Mouse (Mus musculus) intestine, postnatal 0 days (tissue): Measurements from ENCODE around the gene Ifitm1. TPM values are rescaled to one million over a fixed set of nuclear protein-coding genes. Genes with fewer than 3 reads are reported as not detected.
"Not testable (repeated sequence)": the region's sequence is repeated elsewhere in the genome, so short reads cannot be mapped to it uniquely, and the experiment has no call there.

ENCODE experiments used
- ATAC-seq: fragments of 200-750 bp; cut with Nextera tagmentation; 2 replicates; pipeline ENCODE4 v1.8.0; 2017; ENCODE audit warnings: mild to moderate bottlenecking, moderate TSS enrichment, moderate library complexity
- H3K27ac ChIP-seq: fragments of 300-500 bp; sonication (generic); 2 replicates; pipeline ENCODE4 v1.5.1; 2014; ENCODE audit warnings: mild to moderate bottlenecking, low read depth, low read length, moderate library complexity
- H3K27me3 ChIP-seq: fragments of 300-500 bp; sonication (generic); replicated peaks from 2 replicates; pipeline ENCODE4 v1.6.1; 2014; ENCODE audit warnings: low read length, mixed read lengths; ENCODE audit not compliant: control insufficient read depth, insufficient read depth
- H3K36me3 ChIP-seq: fragments of 300-500 bp; sonication (generic); 2 replicates; pipeline ENCODE4 v1.6.1; 2014; ENCODE audit warnings: mild to moderate bottlenecking, moderate library complexity; ENCODE audit not compliant: control insufficient read depth, insufficient read depth
- H3K4me1 ChIP-seq: fragments of 300-500 bp; sonication (generic); replicated peaks from 2 replicates; pipeline ENCODE4 v1.6.1; 2014; ENCODE audit warnings: antibody characterized with exemption, low read length, mixed read lengths; ENCODE audit not compliant: control insufficient read depth, insufficient read depth
- H3K4me2 ChIP-seq: fragments of 300-500 bp; sonication (generic); replicated peaks from 2 replicates; pipeline ENCODE4 v1.6.1; 2014; ENCODE audit warnings: low read depth, mild to moderate bottlenecking, moderate library complexity
- H3K4me3 ChIP-seq: fragments of 300-500 bp; sonication (generic); 2 replicates; pipeline ENCODE4 v1.5.1; 2014; ENCODE audit warnings: low read depth, low read length
- H3K9ac ChIP-seq: fragments of 300-500 bp; sonication (generic); 2 replicates; pipeline ENCODE4 v1.6.1; 2014; ENCODE audit warnings: mild to moderate bottlenecking, low read depth, low read length
- H3K9me3 ChIP-seq: fragments of 300-500 bp; sonication (generic); 2 replicates; pipeline ENCODE4 v1.6.1; 2016; ENCODE audit warnings: mixed run types; ENCODE audit not compliant: control insufficient read depth
- CTCF ChIP-seq: sonication (generic); IDR thresholded peaks from 2 replicates; pipeline ENCODE4 v1.5.1; 2016; ENCODE audit warnings: low read depth, mild to moderate bottlenecking, control low read depth, antibody characterized with exemption, moderate library complexity
- WGBS: fragments of 180-500 bp; shearing (Covaris S2); extraction: QIAGEN DNeasy Blood & Tissue Kit; methylation state at CpG from one replicate; pipeline ENCODE4 v1.1.7; 2014; 5-methylcytosine and 5-hydroxymethylcytosine counted together
- polyA plus RNA-seq: library from polyadenylated mRNA; unstranded; fragments of >200 nt; fragmentation: Nextera tagmentation; extraction: Ambion mirVana; gene quantifications from 2 replicates; pipeline ENCODE4 v1.2.1, GENCODE M21; 2015

Ifitm1 gene
- polyA plus RNA-seq, 1 experiment from 2014 or later: 133 TPM

DNA sequence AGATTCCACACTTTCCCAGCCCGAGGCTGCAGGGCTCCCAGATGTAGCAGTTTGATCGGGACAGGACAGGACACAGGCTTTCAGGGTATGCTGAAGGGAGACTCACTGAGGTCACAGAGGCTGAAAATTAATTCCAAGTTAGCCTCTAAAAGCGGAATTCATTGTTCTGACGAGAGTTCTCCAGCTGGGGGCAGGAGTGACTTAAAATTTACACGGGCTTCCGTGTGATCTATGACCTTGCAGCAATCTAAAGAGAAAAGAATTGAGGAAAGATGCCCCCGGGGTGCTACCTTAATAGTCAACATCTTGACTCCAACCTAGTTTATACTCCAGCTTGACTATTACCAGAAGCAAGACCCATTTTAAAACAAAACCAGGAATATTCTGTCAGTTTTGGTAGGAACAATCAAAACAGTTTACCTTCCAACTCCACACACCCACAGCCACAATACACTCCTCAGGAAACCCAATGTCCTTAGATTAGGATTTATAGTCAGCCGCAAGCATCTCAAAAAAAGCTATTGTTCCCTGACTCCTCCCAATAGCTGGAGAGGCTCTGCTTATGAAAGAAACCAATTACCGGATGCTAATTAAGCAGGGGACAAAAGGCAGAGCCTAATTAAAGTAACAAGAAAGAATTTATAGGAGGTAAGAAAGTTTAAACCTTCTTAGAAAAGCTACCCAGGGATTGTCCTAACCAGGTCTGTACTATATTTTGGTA lies 7.7 kb upstream of the Ifitm1 start:
- Histone ChIP-seq H3K9ac (no peak overlapping the region), H3K27me3 (no peaks in the 10 kb centered on the region), H3K27ac (no peak overlapping the region), H3K9me3 (no peaks in the 10 kb centered on the region), H3K4me3 (no peak overlapping the region), H3K4me2 (no peak overlapping the region), H3K36me3 (no peaks in the 10 kb centered on the region), H3K4me1 (no peaks in the 10 kb centered on the region; the same call in 1 of the 2 replicates)
- WGBS: 12% methylated on average over 9 of the region's 9 CpGs
- no peak for ATAC-seq
- peak; percentile 71 for TF ChIP-seq CTCF

DNA sequence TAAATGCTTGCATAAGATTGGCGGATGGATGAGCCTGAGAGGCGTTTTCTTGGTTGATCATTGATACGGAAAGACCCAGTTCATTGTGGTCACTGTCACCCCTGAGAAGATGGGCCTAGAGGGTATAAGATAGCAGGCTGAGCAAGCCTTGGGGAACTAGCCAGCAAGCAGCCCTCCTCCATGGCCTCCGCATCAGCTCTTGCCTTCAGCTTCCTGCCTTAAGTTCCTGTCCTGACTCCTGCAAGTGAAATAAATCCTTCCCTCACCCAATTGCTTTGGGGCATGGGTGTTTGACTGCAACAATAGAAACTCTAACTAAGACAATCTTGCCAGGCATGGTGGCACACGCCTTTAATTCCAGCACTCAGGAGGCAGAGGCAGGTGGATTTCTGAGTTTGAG lies 7.0 kb upstream of the Ifitm1 start:
- H3K4me3 ChIP-seq: no peak overlapping the region
- no peak for ATAC-seq
- H3K36me3 ChIP-seq: no peaks in the 10 kb centered on the region
- no peak overlapping the region for H3K4me2 ChIP-seq
- no peaks in the 10 kb centered on the region for H3K9me3 ChIP-seq
- 88% methylated on average over 5 of the region's 5 CpGs for WGBS
- no peak overlapping the region for H3K27ac ChIP-seq
- no peaks in the 10 kb centered on the region for H3K4me1 ChIP-seq
- no peak for TF ChIP-seq CTCF
- no peak overlapping the region for H3K9ac ChIP-seq
- no peaks in the 10 kb centered on the region for H3K27me3 ChIP-seq

DNA sequence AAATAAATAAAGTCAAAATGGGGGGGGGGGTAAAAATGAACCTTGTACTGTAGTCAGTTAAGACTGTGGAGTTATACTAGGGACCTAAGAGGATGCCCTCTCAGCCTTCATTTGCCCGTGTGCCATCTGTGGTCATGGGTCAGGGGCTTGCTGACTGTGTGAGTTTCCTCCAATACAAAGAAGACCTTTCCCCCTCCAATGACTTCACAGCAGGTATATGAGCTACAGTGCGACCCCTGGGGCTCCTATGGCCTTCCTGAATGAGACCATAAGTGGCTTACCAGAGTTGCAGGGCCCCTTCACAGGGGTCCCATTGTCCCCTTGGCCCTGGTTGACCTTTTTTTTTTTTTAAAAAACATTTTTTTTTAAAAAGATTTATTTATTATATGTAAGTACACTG lies 5.6 kb upstream of the Ifitm1 start:
- ATAC-seq: no peak
- no peak for TF ChIP-seq CTCF
- H3K27ac ChIP-seq: no peak overlapping the region
- no peaks in the 10 kb centered on the region for H3K36me3 ChIP-seq
- 95% methylated on average over 2 of the region's 2 CpGs for WGBS
- H3K4me1 ChIP-seq: no peaks in the 10 kb centered on the region
- H3K4me3 ChIP-seq: no peak overlapping the region
- H3K4me2 ChIP-seq: no peak overlapping the region
- no peaks in the 10 kb centered on the region for H3K9me3 ChIP-seq
- no peaks in the 10 kb centered on the region for H3K27me3 ChIP-seq
- H3K9ac ChIP-seq: no peak overlapping the region

DNA sequence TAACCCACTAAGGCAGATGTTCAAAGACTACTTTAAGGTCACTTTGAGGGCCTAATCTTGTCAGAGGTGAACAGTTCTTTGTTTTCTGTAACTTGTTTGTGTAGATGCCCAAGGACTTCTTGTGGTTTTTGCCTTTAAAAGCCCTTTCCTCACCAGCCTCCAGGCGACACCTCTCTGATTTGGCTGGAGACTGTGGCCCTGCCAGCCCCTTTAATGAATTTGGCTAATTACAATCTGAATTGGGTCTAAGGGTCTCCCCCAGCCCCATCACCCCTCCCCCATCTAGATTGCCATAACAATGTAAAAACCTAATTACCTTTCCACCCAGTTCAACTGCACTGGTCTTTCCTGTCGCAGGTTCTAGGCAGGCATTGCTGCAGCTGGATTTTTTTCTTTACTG lies 4.3 kb upstream of the Ifitm1 start:
- Histone ChIP-seq H3K9me3 (no peaks in the 10 kb centered on the region), H3K9ac (no peak overlapping the region), H3K4me3 (no peak overlapping the region), H3K27me3 (no peaks in the 10 kb centered on the region), H3K36me3 (no peaks in the 10 kb centered on the region), H3K27ac (no peak overlapping the region), H3K4me1 (no peaks in the 10 kb centered on the region), H3K4me2 (no peak overlapping the region)
- no peak for TF ChIP-seq CTCF
- ATAC-seq: no peak
- WGBS: 81% methylated on average over 2 of the region's 2 CpGs

DNA sequence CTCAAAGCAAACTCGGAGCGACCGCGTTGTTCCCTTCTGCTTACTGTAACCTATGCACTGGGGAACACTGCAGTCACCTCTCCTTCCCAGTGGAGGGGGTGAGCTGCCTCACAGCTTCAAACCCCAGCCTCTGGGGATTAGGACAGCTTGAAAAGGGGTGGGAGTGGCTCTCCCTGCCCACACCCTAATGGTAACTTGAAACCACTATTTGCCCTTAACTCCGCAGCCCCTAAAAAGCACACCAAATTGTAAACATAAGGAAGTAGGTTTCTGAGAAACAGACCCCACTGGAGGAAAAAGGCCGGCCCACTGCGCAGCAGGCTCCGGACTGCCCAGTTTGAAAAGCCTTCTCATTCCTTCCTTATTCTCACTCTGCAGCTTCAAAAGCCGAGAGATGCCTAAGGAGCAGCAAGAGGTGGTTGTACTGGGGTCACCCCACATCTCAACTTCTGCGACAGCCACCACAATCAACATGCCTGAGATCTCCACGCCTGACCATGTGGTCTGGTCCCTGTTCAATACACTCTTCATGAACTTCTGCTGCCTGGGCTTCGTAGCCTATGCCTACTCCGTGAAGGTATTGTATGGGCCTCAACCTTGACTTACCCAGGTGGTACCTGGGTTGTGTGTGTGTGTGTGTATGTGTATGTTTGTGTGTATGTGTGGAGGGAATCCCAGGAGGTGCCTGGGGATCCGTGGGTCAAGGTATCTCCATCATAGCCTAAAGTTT lies 1.0 kb downstream of the Ifitm1 start:
- peak; percentile 27 for TF ChIP-seq CTCF
- Histone ChIP-seq H3K9ac (no peak overlapping the region), H3K4me2 (peak overlapping the region; percentile 42), H3K4me3 (peak overlapping the region; percentile 20; the same call in 1 of the 2 replicates), H3K36me3 (no peaks in the 10 kb centered on the region), H3K4me1 (0 out of 2 replicates have a peak, but pooled peaks cover 7% of the 10 kb centered on the region), H3K27me3 (no peaks in the 10 kb centered on the region), H3K9me3 (no peaks in the 10 kb centered on the region), H3K27ac (0 out of 2 replicates have a peak overlapping the region, but pooled peaks have one; percentile 2)
- ATAC-seq: peak; percentile 41; the same call in 1 of the 2 replicates
- 21% methylated on average over 14 of the region's 14 CpGs for WGBS

DNA sequence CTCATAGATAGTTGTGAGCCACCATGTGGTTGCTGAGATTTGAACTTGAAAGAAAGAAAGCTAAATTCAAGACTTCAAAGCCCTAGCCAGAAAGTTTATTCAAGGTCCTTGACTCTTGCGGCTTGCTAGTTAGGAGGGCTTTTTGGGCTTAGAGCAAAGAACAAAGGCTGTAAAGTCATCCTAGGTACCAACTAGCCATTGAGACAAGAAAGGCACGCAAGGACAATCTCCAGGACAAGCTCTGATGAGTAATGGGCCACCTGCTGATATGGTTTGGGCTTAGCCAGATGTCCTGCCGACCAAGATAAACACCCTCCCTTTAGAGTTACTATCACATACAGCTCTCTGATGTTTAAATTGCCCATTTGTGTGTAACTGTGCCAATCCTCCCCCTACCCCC lies 1.7 kb downstream of the Ifitm1 start:
- not testable (repeated sequence) for H3K9me3 ChIP-seq, H3K27me3 ChIP-seq, H3K27ac ChIP-seq, H3K4me1 ChIP-seq, H3K36me3 ChIP-seq, H3K9ac ChIP-seq, ATAC-seq
- 42% methylated on average over 3 of the region's 3 CpGs for WGBS
- H3K4me2 ChIP-seq: peak overlapping the region; percentile 42
- H3K4me3 ChIP-seq: peak overlapping the region; percentile 14
